Mouse (Mus musculus) stomach, adult 2 months (tissue): Measurements from ENCODE around the gene Ddx18. TPM values are rescaled to one million over a fixed set of nuclear protein-coding genes. Genes with fewer than 3 reads are reported as not detected.

Experiments
- polyA plus RNA-seq: library from polyadenylated mRNA; depleted of rRNA; stranded (reverse); fragments of >200 nt; gene quantifications from 2 replicates; pipeline ENCODE4 v1.2.3, GENCODE M21; 2012; rRNA removed

Ddx18 gene
- 4.6 and 6.5 TPM in 2 replicates for polyA plus RNA-seq

GRCm38 (mm10) chr1:121567521-121568489 is at the start of gene Ddx18:
Ddx18 (minus strand) TSS chr1:121567989.

DNA sequence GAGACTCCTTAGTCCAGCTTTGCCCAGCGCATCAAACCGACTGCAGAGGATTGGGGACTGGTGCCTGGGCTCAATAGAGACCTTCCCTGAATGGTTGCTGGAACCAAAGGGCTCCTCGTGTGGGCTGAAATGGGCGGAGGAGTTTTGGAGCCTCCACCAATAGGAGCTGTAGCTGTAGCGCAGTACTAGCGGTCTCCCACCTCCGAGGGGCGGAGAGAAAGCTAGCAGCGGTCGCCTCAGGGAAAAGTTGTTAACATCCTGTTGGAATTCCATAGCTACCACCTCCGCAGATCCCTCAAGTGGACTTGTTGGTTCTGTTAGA is 39.4 kb downstream of the Ddx18 start, which contains the start of gene Htr5b:
Htr5b (minus strand) TSS at position 67 of the 322 bp plus-strand sequence.

Other genes starting within 250 kb of the Ddx18 start
- gene Insig2, start 235.4 kb downstream of the Ddx18 start, polyA plus RNA-seq: 4.4 and 5.1 TPM in 2 replicates
- gene Ccdc93, start 136.9 kb downstream of the Ddx18 start, polyA plus RNA-seq: 0.91 and 1.5 TPM in 2 replicates
- not detected in 2 replicates for gene Htr5b, start 39.5 kb downstream of the Ddx18 start, polyA plus RNA-seq